Mouse (Mus musculus): ENCODE data around the gene Gm3752. TPM values are rescaled to one million over a fixed set of nuclear protein-coding genes. Genes with fewer than 3 reads are reported as not detected.
"Not testable (repeated sequence)": the region's sequence is repeated elsewhere in the genome, so short reads cannot be mapped to it uniquely, and the experiment has no call there.

The Gm3752 gene
- polyA plus RNA-seq (2012; rRNA removed) = not detected in 2 replicates

DNA sequence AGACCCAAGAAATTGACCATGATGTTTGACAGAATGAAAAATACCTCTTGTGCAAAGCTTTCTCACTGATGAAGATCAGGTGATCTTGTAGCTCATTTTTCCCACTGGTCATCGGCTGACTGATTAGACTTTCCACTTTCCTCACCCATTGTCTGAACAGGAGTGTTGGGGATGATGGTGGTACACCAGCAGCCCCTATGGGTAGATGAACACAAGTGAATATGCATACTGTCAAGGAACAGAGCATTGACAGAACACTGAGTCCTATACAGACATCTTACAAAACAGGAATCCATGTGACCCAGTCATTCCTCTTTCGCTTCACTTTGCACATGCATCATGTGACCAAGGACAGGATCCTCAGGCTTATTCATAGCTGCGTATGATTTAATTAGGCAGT is at the start of gene Gm3752:
Gene Gm3752, minus strand, starts transcription at position 101 of the 400 bp plus-strand sequence.
- H3K27me3 ChIP-seq (ENCODE audit: control insufficient read depth, insufficient read depth, low read length); H3K4me3 ChIP-seq (ENCODE audit: low read depth, low read length); H3K27ac ChIP-seq (ENCODE audit: insufficient read depth, low read depth, low read length); H3K36me3 ChIP-seq (ENCODE audit: control insufficient read depth, insufficient read depth, low read length); H3K4me1 ChIP-seq (ENCODE audit: control insufficient read depth, insufficient read depth, insufficient read length, low read length): not testable (repeated sequence)
- WGBS = 33% methylated on average over 1 of the region's 3 CpGs

DNA sequence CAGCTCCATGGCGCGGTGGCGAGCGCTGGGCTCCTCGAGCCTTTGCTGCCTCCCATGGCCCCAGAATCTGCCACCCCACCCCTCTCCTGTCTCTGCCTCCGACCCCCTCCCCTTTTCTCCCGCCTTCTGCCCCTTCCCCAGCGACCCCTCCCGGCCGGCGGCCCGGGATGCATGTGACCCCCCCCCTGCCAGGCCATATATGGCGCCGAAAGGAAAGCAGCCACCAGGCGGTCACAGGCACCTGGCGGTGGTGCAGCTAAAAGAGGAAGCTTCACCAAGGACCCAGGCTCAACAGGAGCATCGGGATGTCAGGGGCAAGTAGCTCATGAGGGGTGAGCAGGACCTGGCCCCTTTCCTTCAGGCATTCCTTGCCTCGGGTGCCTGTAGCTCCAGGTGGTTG is 5.2 kb upstream of the Gm3752 start:
- H3K27ac ChIP-seq (ENCODE audit: insufficient read depth, low read depth, low read length); H3K27me3 ChIP-seq (ENCODE audit: control insufficient read depth, insufficient read depth, low read length); H3K4me1 ChIP-seq (ENCODE audit: control insufficient read depth, insufficient read depth, insufficient read length, low read length); H3K4me3 ChIP-seq (ENCODE audit: low read depth, low read length); H3K36me3 ChIP-seq (ENCODE audit: control insufficient read depth, insufficient read depth, low read length): not testable (repeated sequence)
- WGBS = under 1% methylated on average over 18 of the region's 18 CpGs

- WGBS = no CpG with 5 or more reads among the region's 2 CpGs
These were observed 32.7 kb downstream of the Gm3752 start, which contains the start of gene Gm3755 for GRCm38 (mm10) chr14:7450817-7451216. Gm3755 (minus strand) TSS chr14:7450917.

DNA sequence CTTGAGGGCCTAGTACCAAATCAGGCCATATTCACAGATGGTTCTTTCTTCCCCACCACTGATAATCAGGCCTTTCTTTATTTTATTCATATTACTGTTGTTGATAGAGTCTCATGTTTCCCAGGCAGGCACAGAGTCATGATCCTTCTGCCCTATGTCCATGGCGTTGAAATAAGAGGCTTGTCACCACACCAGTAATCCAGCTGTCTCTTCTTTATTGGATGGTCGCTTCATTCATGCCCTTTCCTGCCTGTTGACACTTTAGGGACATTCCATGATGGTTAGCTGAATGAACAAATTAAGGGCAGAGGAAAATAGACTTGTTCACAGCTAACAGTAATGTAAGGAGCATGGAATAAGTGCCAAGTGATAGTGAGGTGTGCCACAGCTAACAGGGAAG is 61.1 kb downstream of the Gm3752 start:
- H3K4me1 ChIP-seq (ENCODE audit: control insufficient read depth, insufficient read depth, insufficient read length, low read length); H3K36me3 ChIP-seq (ENCODE audit: control insufficient read depth, insufficient read depth, low read length); H3K27ac ChIP-seq (ENCODE audit: insufficient read depth, low read depth, low read length); H3K27me3 ChIP-seq (ENCODE audit: control insufficient read depth, insufficient read depth, low read length); H3K4me3 ChIP-seq (ENCODE audit: low read depth, low read length): not testable (repeated sequence)
- whole genome bisulfite sequencing = 75% methylated on average over 2 of the region's 2 CpGs

More at GRCm38 (mm10) chr14:7450817-7451216, 32.7 kb downstream of the Gm3752 start, which contains the start of gene Gm3755:
- not testable (repeated sequence) for H3K4me3 ChIP-seq (ENCODE audit: low read depth, low read length); H3K27ac ChIP-seq (ENCODE audit: insufficient read depth, low read depth, low read length); H3K36me3 ChIP-seq (ENCODE audit: control insufficient read depth, insufficient read depth, low read length); H3K27me3 ChIP-seq (ENCODE audit: control insufficient read depth, insufficient read depth, low read length); H3K4me1 ChIP-seq (ENCODE audit: control insufficient read depth, insufficient read depth, insufficient read length, low read length)

Other genes with a start within 250 kb of the Gm3752 start
- gene Gm3727, start 219.0 kb downstream of the Gm3752 start, polyA plus RNA-seq (2012; rRNA removed) = not detected in 2 replicates
- not detected in 2 replicates for gene Gm3739, start 168.7 kb downstream of the Gm3752 start, polyA plus RNA-seq (2012; rRNA removed)
- not detected in 2 replicates for gene Gm5797, start 151.4 kb downstream of the Gm3752 start, polyA plus RNA-seq (2012; rRNA removed)
- gene Gm8374, start 118.6 kb downstream of the Gm3752 start, polyA plus RNA-seq (2012; rRNA removed) = not detected in 2 replicates
- gene Gm3755, start 32.8 kb downstream of the Gm3752 start, polyA plus RNA-seq (2012; rRNA removed) = not detected in 2 replicates
- gene Gm3558, start 84.8 kb upstream of the Gm3752 start, polyA plus RNA-seq (2012; rRNA removed) = not detected in 2 replicates
- gene Gm10338, start 111.8 kb upstream of the Gm3752 start, polyA plus RNA-seq (2012; rRNA removed) = not detected in 2 replicates
- gene Gm10128, start 160.2 kb upstream of the Gm3752 start, polyA plus RNA-seq (2012; rRNA removed) = not detected in 2 replicates

Data from small intestine, adult 2 months (tissue).